Mouse (Mus musculus) limb, embryonic 14.5 days (tissue): ENCODE results near the gene Spp1. TPM values are rescaled to one million over a fixed set of nuclear protein-coding genes. Genes with fewer than 3 reads are reported as not detected.
A peak's percentile ranks its signal among the peaks of the same experiment; 100 is the strongest.

ENCODE experiments used
- ATAC-seq: fragments of 200-750 bp; cut with Nextera tagmentation; 2 replicates; pipeline ENCODE4 v1.8.0; 2017; ENCODE audit warnings: low read depth, moderate number of reproducible peaks, moderate TSS enrichment; ENCODE audit not compliant: low FRiP score
- DNase-seq: peaks from one replicate; pipeline ENCODE4 v3.0.0-alpha.2; 2015; ENCODE audit warnings: low spot score
- H3K27ac ChIP-seq: fragments of 300-500 bp; sonication (generic); replicated peaks from 2 replicates; pipeline ENCODE4 v1.5.1; 2014; ENCODE audit warnings: low read depth, mild to moderate bottlenecking, low read length, moderate library complexity, mixed read lengths
- H3K27me3 ChIP-seq: fragments of 300-500 bp; sonication (generic); 2 replicates; pipeline ENCODE4 v1.6.1; 2014; ENCODE audit warnings: low read length, mixed read lengths; ENCODE audit not compliant: control insufficient read depth, insufficient read depth
- H3K36me3 ChIP-seq: fragments of 300-500 bp; sonication (generic); 2 replicates; pipeline ENCODE4 v1.6.1; 2014; ENCODE audit warnings: mild to moderate bottlenecking, low read length, moderate library complexity, mixed read lengths; ENCODE audit not compliant: control insufficient read depth, insufficient read depth
- H3K4me1 ChIP-seq: fragments of 300-500 bp; sonication (generic); 2 replicates; pipeline ENCODE4 v1.6.1; 2014; ENCODE audit warnings: antibody characterized with exemption, low read length, mixed read lengths; ENCODE audit not compliant: control insufficient read depth, insufficient read depth
- H3K4me2 ChIP-seq: fragments of 300-500 bp; sonication (generic); replicated peaks from 2 replicates; pipeline ENCODE4 v1.6.1; 2014; ENCODE audit warnings: low read depth, mild to moderate bottlenecking, low read length, moderate library complexity; ENCODE audit not compliant: severe bottlenecking
- H3K4me3 ChIP-seq: fragments of 300-500 bp; sonication (generic); replicated peaks from 2 replicates; pipeline ENCODE4 v1.5.1; 2014; ENCODE audit warnings: low read length
- H3K9ac ChIP-seq: fragments of 300-500 bp; sonication (generic); 2 replicates; pipeline ENCODE4 v1.6.1; 2014; ENCODE audit warnings: mild to moderate bottlenecking, low read depth, low read length, moderate library complexity; ENCODE audit not compliant: severe bottlenecking
- H3K9me3 ChIP-seq: fragments of 300-500 bp; sonication (generic); 2 replicates; pipeline ENCODE4 v1.6.1; 2016; ENCODE audit warnings: low read length; ENCODE audit not compliant: control insufficient read depth
- POLR2A ChIP-seq: fragments of 200-500 bp; IDR thresholded peaks from 2 replicates; pipeline ENCODE4 v1.8.0; 2012; ENCODE audit warnings: inconsistent platforms, mild to moderate bottlenecking, moderate library complexity, borderline replicate concordance; ENCODE audit not compliant: insufficient read depth, insufficient read length; ENCODE audit errors: extremely low read depth
- WGBS: fragments of 180-500 bp; shearing (Covaris S2); extraction: QIAGEN DNeasy Blood & Tissue Kit; methylation state at CpG from one replicate; pipeline ENCODE4 v1.1.7; 2014; 5-methylcytosine and 5-hydroxymethylcytosine counted together
- polyA plus RNA-seq, 2 experiments: library from polyadenylated mRNA; depleted of rRNA in 1 of 2; stranded (reverse) in 1 of 2; unstranded in 1 of 2; fragments of >200 nt; fragmentation: Nextera tagmentation in 1 of 2; extraction: Ambion mirVana in 1 of 2; gene quantifications; 2 replicates each; pipeline versions ENCODE4 v1.2.1 to v1.2.3; 2012 to 2014

The Spp1 gene
- polyA plus RNA-seq, 2 experiments, result 102 to 195 TPM

DNA sequence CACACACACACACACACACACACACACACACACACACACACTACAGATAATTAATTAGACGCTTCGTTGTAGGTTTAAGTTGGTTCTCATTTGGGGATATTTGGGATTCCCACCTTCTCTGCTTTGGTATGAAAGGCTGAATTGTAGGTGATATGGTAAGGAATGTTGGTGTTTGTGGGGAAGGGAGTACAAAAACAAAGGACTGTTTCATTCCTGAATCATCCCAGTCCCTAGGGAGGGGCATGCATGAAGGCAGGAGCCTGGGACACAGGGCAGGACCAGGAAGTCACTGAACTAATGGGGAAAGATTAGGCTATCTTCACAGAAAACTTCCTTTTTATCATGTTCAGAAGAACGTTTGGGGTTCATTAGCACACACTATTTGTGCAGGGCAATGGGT is 31.6 kb upstream of the Spp1 start:
- Histone ChIP-seq H3K4me2 (no peak overlapping the region), H3K9ac (no peak overlapping the region), H3K9me3 (no peaks in the 10 kb centered on the region), H3K27ac (no peak overlapping the region), H3K27me3 (no peaks in the 10 kb centered on the region), H3K36me3 (no peaks in the 10 kb centered on the region), H3K4me3 (no peak overlapping the region), H3K4me1 (peaks cover 23% of the 10 kb centered on the region)
- 73% methylated on average over 3 of the region's 3 CpGs for WGBS
- TF ChIP-seq POLR2A, result no peak
- no peak for ATAC-seq
- DNase-seq, result no peak

DNA sequence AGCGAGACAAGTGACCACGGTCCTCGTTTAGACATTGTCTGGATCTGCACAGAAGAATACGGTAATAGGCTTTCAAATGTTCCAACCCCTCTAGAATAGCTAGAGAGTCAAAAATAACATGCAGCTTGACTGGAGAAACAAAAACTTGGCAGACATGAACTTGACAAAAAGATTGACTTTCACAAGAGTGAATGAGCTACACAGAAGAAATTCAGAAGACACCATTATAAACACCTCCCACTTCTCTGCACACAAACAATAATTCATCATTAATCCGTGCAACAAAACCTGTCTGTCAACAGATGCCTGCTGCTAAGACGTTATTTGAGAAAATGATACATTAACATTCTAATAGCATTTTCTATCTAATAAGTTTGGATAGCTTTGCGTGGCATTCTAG is 30.4 kb upstream of the Spp1 start:
- 75% methylated on average over 7 of the region's 7 CpGs for WGBS
- H3K9me3 ChIP-seq, result no peaks in the 10 kb centered on the region

GRCm38 (mm10) chr5:104405051-104405450 is 29.9 kb upstream of the Spp1 start:
- Histone ChIP-seq H3K36me3 (no peaks in the 10 kb centered on the region), H3K4me3 (no peak overlapping the region), H3K27me3 (no peaks in the 10 kb centered on the region), H3K4me2 (no peak overlapping the region), H3K9ac (no peak overlapping the region), H3K4me1 (peaks cover 15% of the 10 kb centered on the region), H3K27ac (no peak overlapping the region), H3K9me3 (no peaks in the 10 kb centered on the region)
- no peak for DNase-seq
- 56% methylated on average over 3 of the region's 3 CpGs for whole genome bisulfite sequencing
- ATAC-seq, result no peak
- TF ChIP-seq POLR2A, result no peak

More for the DNA sequence above, 30.4 kb upstream of the Spp1 start:
- Histone ChIP-seq H3K4me3 (no peak overlapping the region), H3K9ac (no peak overlapping the region), H3K27me3 (no peaks in the 10 kb centered on the region), H3K4me2 (no peak overlapping the region), H3K27ac (no peak overlapping the region), H3K36me3 (no peaks in the 10 kb centered on the region), H3K4me1 (peaks cover 16% of the 10 kb centered on the region)
- ATAC-seq (no peak), DNase-seq (no peak)
- TF ChIP-seq POLR2A, result no peak

- no peak overlapping the region for H3K4me3 ChIP-seq
- H3K27me3 ChIP-seq, result no peaks in the 10 kb centered on the region
- no peak overlapping the region for H3K9ac ChIP-seq
- DNase-seq (peak; percentile 26), ATAC-seq (peak; percentile 28; the same call in 1 of the 2 replicates)
- 0 out of 2 replicates have a peak overlapping the region, but pooled peaks have one; percentile 10 for H3K27ac ChIP-seq
- no peaks in the 10 kb centered on the region for H3K36me3 ChIP-seq
- H3K9me3 ChIP-seq, result no peaks in the 10 kb centered on the region
- no peak overlapping the region for H3K4me2 ChIP-seq
- peaks cover 15% of the 10 kb centered on the region for H3K4me1 ChIP-seq
- WGBS, result 7% methylated on average over 3 of the region's 3 CpGs
- TF ChIP-seq POLR2A, result no peak
These were observed 28.2 kb upstream of the Spp1 start for GRCm38 (mm10) chr5:104406756-104407155.

DNA sequence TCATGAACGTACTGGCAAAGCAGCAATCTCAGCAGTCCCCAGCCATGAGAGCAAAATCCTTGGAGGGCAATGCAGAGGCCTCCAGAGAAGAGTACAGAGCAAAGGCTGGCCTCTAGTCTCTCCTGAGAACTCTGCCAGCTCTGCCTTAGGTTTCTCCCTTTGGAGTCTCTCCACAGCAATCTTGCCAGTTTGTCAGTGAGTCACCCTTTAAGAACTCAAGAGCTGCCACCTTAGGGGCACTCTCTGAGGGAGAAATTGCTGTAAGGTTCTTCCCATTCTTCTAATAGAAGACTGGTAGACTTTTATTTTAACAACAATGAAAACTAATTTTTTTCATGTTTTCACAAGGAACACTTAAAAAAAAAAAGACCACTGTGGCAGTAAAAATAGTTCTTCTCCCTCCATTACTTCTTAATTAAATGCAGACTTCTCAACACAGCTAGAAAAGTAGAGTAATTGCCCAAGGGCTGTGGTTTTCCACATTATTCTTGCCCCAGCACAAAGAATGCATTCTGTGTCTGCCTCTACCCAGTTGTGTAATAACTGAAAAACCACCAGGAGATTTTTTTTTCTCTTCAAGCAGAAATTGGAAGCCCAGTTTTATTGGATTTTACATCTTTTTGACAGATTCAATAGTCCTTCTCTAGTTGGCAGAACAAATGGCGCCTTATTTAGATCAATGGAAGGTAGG is 27.2 kb upstream of the Spp1 start:
- WGBS, result 22% methylated on average over 2 of the region's 2 CpGs
- Histone ChIP-seq H3K36me3 (no peaks in the 10 kb centered on the region), H3K9ac (0 out of 2 replicates have a peak overlapping the region, but pooled peaks have one; percentile 4), H3K4me1 (peaks cover 15% of the 10 kb centered on the region), H3K27ac (peak overlapping the region; percentile 82), H3K9me3 (no peaks in the 10 kb centered on the region), H3K4me2 (0 out of 2 replicates have a peak overlapping the region, but pooled peaks have one; percentile 13), H3K27me3 (no peaks in the 10 kb centered on the region), H3K4me3 (no peak overlapping the region)
- DNase-seq, result peak; percentile 66
- TF ChIP-seq POLR2A, result no peak
- ATAC-seq, result peak; percentile 76; the same call in 1 of the 2 replicates
